Mouse (Mus musculus) forebrain, embryonic 14.5 days (tissue): ENCODE results near the gene Arhgap24. TPM values are rescaled to one million over a fixed set of nuclear protein-coding genes. Genes with fewer than 3 reads are reported as not detected.

Experiments used
- ATAC-seq: fragments of 200-750 bp; cut with Nextera tagmentation; 2 replicates; pipeline ENCODE4 v1.8.0; 2017; ENCODE audit warnings: mild to moderate bottlenecking, moderate library complexity
- DNase-seq: peaks from one replicate; pipeline ENCODE4 v3.0.0-alpha.2; 2015; ENCODE audit warnings: low spot score
- H3K27ac ChIP-seq: fragments of 300-500 bp; sonication (generic); 2 replicates; pipeline ENCODE4 v1.5.1; 2014; ENCODE audit warnings: low read depth, mild to moderate bottlenecking, control low read depth, low read length, moderate library complexity
- H3K27me3 ChIP-seq: fragments of 300-500 bp; sonication (generic); replicated peaks from 2 replicates; pipeline ENCODE4 v1.6.1; 2014; ENCODE audit warnings: low read length, control low read depth, mixed read lengths; ENCODE audit not compliant: control insufficient read depth, insufficient read depth
- H3K36me3 ChIP-seq: fragments of 300-500 bp; sonication (generic); 2 replicates; pipeline ENCODE4 v1.6.1; 2014; ENCODE audit warnings: low read length, control low read depth; ENCODE audit not compliant: control insufficient read depth, insufficient read depth
- H3K4me1 ChIP-seq: fragments of 300-500 bp; sonication (generic); 2 replicates; pipeline ENCODE4 v1.6.1; 2014; ENCODE audit warnings: antibody characterized with exemption, low read length, control low read depth; ENCODE audit not compliant: control insufficient read depth, insufficient read depth
- H3K4me2 ChIP-seq: fragments of 300-500 bp; sonication (generic); 2 replicates; pipeline ENCODE4 v1.6.1; 2014; ENCODE audit warnings: mild to moderate bottlenecking, control low read depth, low read length
- H3K4me3 ChIP-seq: fragments of 300-500 bp; sonication (generic); 2 replicates; pipeline ENCODE4 v1.5.1; 2014; ENCODE audit warnings: low read depth, low read length, control low read depth
- H3K9ac ChIP-seq: fragments of 300-500 bp; sonication (generic); 2 replicates; pipeline ENCODE4 v1.6.1; 2014; ENCODE audit warnings: mild to moderate bottlenecking, low read length, control low read depth, moderate library complexity
- H3K9me3 ChIP-seq: fragments of 300-500 bp; sonication (generic); replicated peaks from 2 replicates; pipeline ENCODE4 v1.6.1; 2016; ENCODE audit warnings: low read length, control low read depth, mixed read lengths; ENCODE audit not compliant: control insufficient read depth
- WGBS: fragments of 180-500 bp; shearing (Covaris S2); extraction: QIAGEN DNeasy Blood & Tissue Kit; methylation state at CpG from one replicate; pipeline ENCODE4 v1.1.7; 2014; 5-methylcytosine and 5-hydroxymethylcytosine counted together
- polyA plus RNA-seq: library from polyadenylated mRNA; unstranded; fragments of >200 nt; fragmentation: Nextera tagmentation; extraction: Ambion mirVana; gene quantifications from 2 replicates; pipeline ENCODE4 v1.2.1, GENCODE M21; 2014

Arhgap24 gene
- polyA plus RNA-seq, 1 experiment from 2014 or later: 3.7 TPM

- no peaks in the 10 kb centered on the region for H3K9me3 ChIP-seq
- H3K4me3 ChIP-seq: no peak overlapping the region
- no peaks in the 10 kb centered on the region for H3K27me3 ChIP-seq
- no peak overlapping the region for H3K27ac ChIP-seq
- H3K9ac ChIP-seq: no peak overlapping the region
- no peak for DNase-seq
- H3K36me3 ChIP-seq: no peaks in the 10 kb centered on the region
- no peaks in the 10 kb centered on the region for H3K4me1 ChIP-seq
- ATAC-seq: no peak
- H3K4me2 ChIP-seq: no peak overlapping the region
- WGBS: 89% methylated on average over 3 of the region's 3 CpGs
Measured at GRCm38 (mm10) chr5:102666886-102667285, 185.7 kb downstream of the Arhgap24 start.

DNA sequence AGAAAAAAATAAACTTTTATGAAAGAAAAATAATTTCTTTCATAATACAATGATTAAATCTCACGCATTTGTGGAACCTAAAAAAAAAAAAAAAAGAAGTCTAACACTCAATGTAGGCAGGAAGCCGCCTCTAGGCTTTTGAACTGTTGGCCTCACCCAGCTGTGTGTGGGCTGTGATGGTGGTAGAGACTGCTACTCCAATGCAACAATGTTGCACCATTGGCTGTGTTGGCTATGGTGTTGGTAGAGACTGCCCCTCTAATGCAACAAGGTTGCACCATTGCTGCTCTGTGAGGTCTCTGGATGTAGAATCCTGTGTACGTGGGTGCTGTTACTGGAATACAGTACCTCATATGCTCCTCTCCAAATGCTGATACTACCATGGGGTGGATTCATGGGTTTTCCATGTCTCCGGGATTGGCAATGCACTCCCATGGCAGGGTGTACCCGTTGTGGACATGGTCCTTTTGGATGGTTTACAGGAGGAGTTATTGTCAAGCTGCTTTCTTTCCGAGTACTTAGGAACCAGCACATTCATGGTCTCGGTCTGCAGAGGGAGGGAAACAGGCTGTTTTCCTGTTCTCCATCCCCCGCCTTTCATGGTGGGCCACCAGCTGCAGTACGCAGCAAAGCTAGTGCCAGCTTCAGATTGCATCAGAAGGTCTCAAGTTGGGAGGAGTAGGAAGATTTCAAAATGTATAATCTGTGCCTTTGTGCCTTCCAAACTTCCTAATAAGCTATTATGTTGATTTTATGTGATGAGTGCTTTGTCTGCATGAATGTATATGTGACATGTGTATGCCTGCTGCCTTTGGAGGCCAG lies 186.8 kb downstream of the Arhgap24 start:
- Histone ChIP-seq H3K9me3 (no peaks in the 10 kb centered on the region), H3K36me3 (no peaks in the 10 kb centered on the region), H3K4me3 (no peak overlapping the region), H3K9ac (no peak overlapping the region), H3K27me3 (no peaks in the 10 kb centered on the region), H3K4me1 (no peaks in the 10 kb centered on the region), H3K4me2 (no peak overlapping the region), H3K27ac (no peak overlapping the region)
- WGBS: 92% methylated on average over 9 of the region's 9 CpGs
- DNase-seq: no peak
- ATAC-seq: no peak

- Histone ChIP-seq H3K9ac (no peak overlapping the region), H3K4me2 (no peak overlapping the region), H3K27ac (no peak overlapping the region), H3K4me3 (no peak overlapping the region), H3K36me3 (no peaks in the 10 kb centered on the region), H3K9me3 (no peaks in the 10 kb centered on the region), H3K27me3 (no peaks in the 10 kb centered on the region), H3K4me1 (no peaks in the 10 kb centered on the region)
- DNase-seq: no peak
- 70% methylated on average over 4 of the region's 4 CpGs for WGBS
- ATAC-seq: no peak
Measured at GRCm38 (mm10) chr5:102670206-102670605, 189.0 kb downstream of the Arhgap24 start.

DNA sequence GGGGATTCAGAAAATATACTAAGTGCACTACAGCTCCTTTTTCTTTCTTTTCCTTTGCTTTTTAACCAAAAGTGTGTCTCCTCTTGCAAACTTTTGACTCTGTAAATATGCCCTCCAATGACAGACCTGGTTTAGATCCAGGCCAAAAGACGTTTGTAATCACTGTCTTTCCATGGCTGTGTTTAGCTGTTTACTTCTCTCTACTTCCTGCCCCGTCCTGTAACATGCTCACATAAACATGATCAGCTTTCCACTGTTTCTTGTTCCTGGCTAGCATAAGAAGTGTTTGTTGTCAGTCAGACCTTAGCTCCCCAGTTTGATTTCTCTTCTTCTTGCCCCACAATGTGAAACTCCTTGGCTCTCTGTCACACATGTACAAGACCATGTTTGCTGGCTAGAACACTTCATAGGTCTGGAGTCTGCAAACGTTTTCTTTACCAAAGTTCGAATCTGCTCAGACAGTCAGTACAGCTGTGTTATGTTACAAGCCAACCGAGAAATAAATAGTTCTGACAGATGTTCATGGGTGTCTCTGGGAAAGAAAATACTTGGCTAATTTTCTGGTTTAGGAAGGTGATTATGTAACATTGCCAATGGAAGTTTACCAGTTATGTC lies 189.6 kb downstream of the Arhgap24 start:
- Histone ChIP-seq H3K27me3 (no peaks in the 10 kb centered on the region), H3K4me2 (no peak overlapping the region), H3K27ac (no peak overlapping the region), H3K9ac (no peak overlapping the region), H3K4me3 (no peak overlapping the region), H3K36me3 (no peaks in the 10 kb centered on the region), H3K4me1 (no peaks in the 10 kb centered on the region), H3K9me3 (no peaks in the 10 kb centered on the region)
- DNase-seq (no peak), ATAC-seq (no peak)
- 78% methylated on average over 5 of the region's 5 CpGs for WGBS

- WGBS: 84% methylated on average over 2 of the region's 2 CpGs
- no peak for ATAC-seq
Measured at GRCm38 (mm10) chr5:102675326-102675725, 194.1 kb downstream of the Arhgap24 start.

DNA sequence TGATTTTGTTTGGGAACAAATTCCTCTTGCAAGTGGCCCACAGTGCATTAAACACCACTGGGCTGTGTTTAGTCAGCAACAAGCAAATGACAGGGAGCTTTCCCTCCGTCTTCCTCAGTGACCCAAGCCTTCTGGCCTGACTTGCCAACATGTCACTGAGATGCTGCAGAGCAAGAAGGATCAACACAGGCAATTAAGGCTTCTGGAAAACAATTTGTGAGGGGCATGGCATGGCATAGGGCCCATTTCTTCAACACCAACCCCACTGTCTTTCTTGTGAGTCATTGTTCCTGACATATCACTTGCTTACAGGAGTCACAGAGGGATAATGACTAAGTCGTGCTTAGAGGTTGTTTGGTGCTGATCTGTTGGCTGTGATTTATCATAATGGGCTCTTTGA lies 196.0 kb downstream of the Arhgap24 start:
- H3K27ac ChIP-seq: no peak overlapping the region
- no peak overlapping the region for H3K4me3 ChIP-seq
- 49% methylated on average over 2 of the region's 2 CpGs for WGBS
- no peaks in the 10 kb centered on the region for H3K36me3 ChIP-seq
- no peaks in the 10 kb centered on the region for H3K27me3 ChIP-seq
- H3K4me2 ChIP-seq: no peak overlapping the region
- no peaks in the 10 kb centered on the region for H3K9me3 ChIP-seq
- H3K4me1 ChIP-seq: no peaks in the 10 kb centered on the region
- ATAC-seq (no peak), DNase-seq (no peak)
- no peak overlapping the region for H3K9ac ChIP-seq

More at GRCm38 (mm10) chr5:102675326-102675725, 194.1 kb downstream of the Arhgap24 start:
- Histone ChIP-seq H3K36me3 (no peaks in the 10 kb centered on the region), H3K27ac (no peak overlapping the region), H3K4me3 (no peak overlapping the region), H3K4me2 (no peak overlapping the region), H3K4me1 (no peaks in the 10 kb centered on the region), H3K27me3 (no peaks in the 10 kb centered on the region), H3K9ac (no peak overlapping the region), H3K9me3 (no peaks in the 10 kb centered on the region)
- DNase-seq: no peak

GRCm38 (mm10) chr5:102687673-102688072 lies 206.5 kb downstream of the Arhgap24 start:
- no peak overlapping the region for H3K4me3 ChIP-seq
- no peaks in the 10 kb centered on the region for H3K27me3 ChIP-seq
- no peak for DNase-seq
- WGBS: 68% methylated on average over 5 of the region's 5 CpGs
- no peak overlapping the region for H3K9ac ChIP-seq
- no peak for ATAC-seq
- H3K4me1 ChIP-seq: no peaks in the 10 kb centered on the region
- no peaks in the 10 kb centered on the region for H3K9me3 ChIP-seq
- no peak overlapping the region for H3K4me2 ChIP-seq
- no peak overlapping the region for H3K27ac ChIP-seq
- no peaks in the 10 kb centered on the region for H3K36me3 ChIP-seq

DNA sequence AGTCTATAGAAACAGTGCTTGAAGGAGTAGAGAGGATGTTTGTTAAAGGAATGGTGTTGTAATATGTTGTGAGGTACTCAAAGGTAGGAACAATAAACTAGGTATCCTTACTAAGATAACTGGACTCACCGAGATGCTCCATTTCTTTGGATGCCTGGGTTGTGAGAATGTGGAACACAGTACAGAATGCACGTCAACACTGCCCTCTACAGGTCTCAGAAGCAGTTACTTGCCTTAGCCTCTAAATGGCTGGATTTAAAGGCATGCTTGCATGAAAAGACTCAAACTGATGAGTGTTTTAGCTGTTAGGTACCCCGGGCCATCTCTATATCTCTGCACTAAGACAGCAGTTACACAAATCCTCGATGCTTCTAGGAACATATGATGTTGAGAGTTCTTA lies 211.3 kb downstream of the Arhgap24 start:
- DNase-seq (peak; percentile 92), ATAC-seq (peak; percentile 81)
- WGBS: 21% methylated on average over 4 of the region's 4 CpGs
- Histone ChIP-seq H3K27me3 (no peaks in the 10 kb centered on the region), H3K4me1 (no peaks in the 10 kb centered on the region), H3K4me3 (no peak overlapping the region), H3K36me3 (no peaks in the 10 kb centered on the region), H3K27ac (no peak overlapping the region), H3K4me2 (no peak overlapping the region), H3K9me3 (no peaks in the 10 kb centered on the region), H3K9ac (no peak overlapping the region)

DNA sequence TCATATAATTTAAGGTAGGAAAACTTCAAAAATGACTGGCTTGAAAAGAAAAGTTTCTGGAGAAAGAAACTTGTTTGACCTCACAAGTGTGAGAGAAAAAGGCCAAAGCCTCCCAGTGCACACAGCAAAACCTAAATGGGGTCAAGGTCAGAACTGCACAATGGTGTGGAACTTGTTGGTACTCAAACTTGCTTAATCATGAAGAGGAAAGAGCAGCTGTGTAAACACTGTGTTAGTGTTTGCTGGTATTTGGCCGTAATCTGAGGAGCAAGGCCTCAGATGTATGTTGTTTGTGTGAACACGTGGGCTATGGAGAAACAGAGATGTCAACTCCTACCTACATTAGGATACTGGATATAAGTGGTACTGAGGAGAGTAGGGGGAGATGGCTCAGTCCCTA lies 212.0 kb downstream of the Arhgap24 start:
- no peaks in the 10 kb centered on the region for H3K4me1 ChIP-seq
- no peaks in the 10 kb centered on the region for H3K27me3 ChIP-seq
- 88% methylated on average over 2 of the region's 2 CpGs for WGBS
- no peak for DNase-seq
- no peaks in the 10 kb centered on the region for H3K9me3 ChIP-seq
- H3K36me3 ChIP-seq: no peaks in the 10 kb centered on the region
- ATAC-seq: no peak
- no peak overlapping the region for H3K4me3 ChIP-seq
- H3K27ac ChIP-seq: no peak overlapping the region
- H3K4me2 ChIP-seq: no peak overlapping the region
- H3K9ac ChIP-seq: no peak overlapping the region
